Mouse (Mus musculus) myocyte (in vitro differentiated cells): ENCODE data around the gene Arhgef40. TPM values are rescaled to one million over a fixed set of nuclear protein-coding genes. Genes with fewer than 3 reads are reported as not detected.

Source experiments
- H3K27me3 ChIP-seq: one replicate; pipeline ENCODE4 v1.6.1; 2011; ENCODE audit not compliant: control insufficient read depth, insufficient read depth, insufficient read length
- H3K36me3 ChIP-seq: one replicate; pipeline ENCODE4 v1.6.1; 2011; ENCODE audit not compliant: control insufficient read depth, insufficient read depth
- H3K4me2 ChIP-seq: one replicate; pipeline ENCODE4 v1.6.1; 2011; ENCODE audit warnings: low read depth, control low read depth
- H3K4me3 ChIP-seq: one replicate; pipeline ENCODE4 v1.5.1; 2011; ENCODE audit warnings: mild to moderate bottlenecking, control low read depth, moderate library complexity
- H3K79me2 ChIP-seq: one replicate; pipeline ENCODE4 v1.6.1; 2011; ENCODE audit not compliant: control insufficient read depth, insufficient read depth
- H3ac ChIP-seq: one replicate; pipeline ENCODE4 v1.6.1; 2011; ENCODE audit not compliant: control insufficient read depth, insufficient read length
- CEBPB ChIP-seq: IDR thresholded peaks from 2 replicates; pipeline ENCODE4 v1.6.1; 2011; ENCODE audit warnings: mild to moderate bottlenecking, moderate library complexity; ENCODE audit not compliant: poor library complexity, insufficient read depth, severe bottlenecking
- E2F4 ChIP-seq: IDR thresholded peaks from one replicate; pipeline ENCODE4 v1.6.1; 2011; ENCODE audit warnings: mild to moderate bottlenecking, control low read depth, moderate library complexity; ENCODE audit not compliant: insufficient read depth
- MAX ChIP-seq: IDR thresholded peaks from one replicate; pipeline ENCODE4 v1.6.1; 2011; ENCODE audit warnings: low read depth, mild to moderate bottlenecking, control low read depth
- MYOD1 ChIP-seq, 3 experiments: IDR thresholded peaks; one replicate each; pipeline ENCODE4 v1.6.1; 2011; ENCODE audit warnings: control low read depth in 2 of 3, low read depth in 2 of 3, mild to moderate bottlenecking in 2 of 3, moderate library complexity in 1 of 3; ENCODE audit not compliant: insufficient read length in 2 of 3, control insufficient read depth in 1 of 3
- MYOG ChIP-seq, 3 experiments: IDR thresholded peaks; one replicate each; pipeline ENCODE4 v1.6.1; 2011; ENCODE audit warnings: control low read depth in 2 of 3, low read depth in 2 of 3, mild to moderate bottlenecking in 2 of 3; ENCODE audit not compliant: insufficient read length in 2 of 3, control insufficient read depth in 1 of 3, insufficient read depth in 1 of 3
- POLR2A ChIP-seq: IDR thresholded peaks from one replicate; pipeline ENCODE4 v1.6.1; 2011; ENCODE audit warnings: low read depth, mild to moderate bottlenecking, control low read depth, moderate library complexity; ENCODE audit not compliant: insufficient read length
- POLR2AphosphoS2 ChIP-seq: IDR thresholded peaks from one replicate; pipeline ENCODE4 v1.6.1; 2011; ENCODE audit warnings: low read depth, control low read depth; ENCODE audit not compliant: insufficient read length
- REST ChIP-seq: IDR thresholded peaks from one replicate; pipeline ENCODE4 v1.6.1; 2011; ENCODE audit warnings: mild to moderate bottlenecking, control low read depth, moderate library complexity; ENCODE audit not compliant: insufficient read depth, insufficient read length
- SRF ChIP-seq: IDR thresholded peaks from one replicate; pipeline ENCODE4 v1.6.1; 2011; ENCODE audit warnings: low read depth; ENCODE audit not compliant: control insufficient read depth, insufficient read length
- TCF12 ChIP-seq: IDR thresholded peaks from one replicate; pipeline ENCODE4 v1.6.1; 2011; ENCODE audit warnings: mild to moderate bottlenecking, control low read depth; ENCODE audit not compliant: poor library complexity, insufficient read depth, severe bottlenecking
- TCF3 ChIP-seq: IDR thresholded peaks from one replicate; pipeline ENCODE4 v1.6.1; 2011; ENCODE audit warnings: low read depth, control low read depth; ENCODE audit not compliant: insufficient read length
- USF1 ChIP-seq: IDR thresholded peaks from one replicate; pipeline ENCODE4 v1.6.1; 2011; ENCODE audit warnings: low read depth, mild to moderate bottlenecking, control low read depth, moderate library complexity
- polyA plus RNA-seq: library from polyadenylated mRNA; unstranded; fragments of >200 nt; fragmentation: generic; extraction: Trizol; gene quantifications from one replicate; pipeline ENCODE4 v1.2.1, GENCODE M21; 2012; ENCODE audit warnings: missing spikeins

Gene Arhgef40
- polyA plus RNA-seq, 1 experiment: 35.0 TPM

- Histone ChIP-seq H3K4me2 (no peak overlapping the region), H3ac (no peak overlapping the region), H3K79me2 (no peaks in the 10 kb centered on the region), H3K4me3 (no peak overlapping the region), H3K27me3 (no peaks in the 10 kb centered on the region), H3K36me3 (no peaks in the 10 kb centered on the region)
- TF ChIP-seq E2F4: no peak
- no peak for TF ChIP-seq MAX
Measured at GRCm38 (mm10) chr14:52021568-52022212, 37.2 kb downstream of the Arhgef40 start.

DNA sequence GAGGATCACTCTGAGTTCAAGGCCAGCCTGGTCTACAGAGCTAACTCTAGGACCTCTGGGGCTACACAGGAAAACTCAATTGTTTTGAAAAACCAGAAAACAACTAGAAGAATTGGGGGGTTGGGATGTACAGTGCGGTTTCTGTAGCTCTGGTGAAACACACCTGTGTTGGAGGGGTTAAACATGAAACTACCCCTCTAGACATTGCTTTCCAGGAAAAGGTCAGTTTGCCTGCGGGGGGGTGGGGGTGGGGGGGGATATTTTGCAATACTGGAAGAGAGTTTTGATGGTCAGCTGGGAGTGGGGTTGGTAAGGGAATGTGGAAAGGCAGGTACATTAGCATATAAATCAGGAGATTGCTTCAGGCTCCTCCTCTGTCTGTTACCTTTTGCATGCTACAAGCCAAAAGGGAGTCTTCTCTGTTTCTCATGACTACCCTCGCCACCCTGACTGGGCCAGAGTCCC lies 37.8 kb downstream of the Arhgef40 start:
- TF ChIP-seq SRF (no peak), POLR2AphosphoS2 (no peak), POLR2A (no peak), MAX (no peak)
- H3K27me3 ChIP-seq: no peaks in the 10 kb centered on the region
- H3K36me3 ChIP-seq: no peaks in the 10 kb centered on the region
- H3K4me2 ChIP-seq: peak overlapping the region; percentile 97
- H3K79me2 ChIP-seq: no peaks in the 10 kb centered on the region
- H3ac ChIP-seq: no peak overlapping the region
- H3K4me3 ChIP-seq: peak overlapping the region; percentile 14

- Histone ChIP-seq H3K27me3 (no peaks in the 10 kb centered on the region), H3K4me3 (peak overlapping the region; percentile 14), H3ac (no peak overlapping the region), H3K4me2 (peak overlapping the region; percentile 97), H3K79me2 (no peaks in the 10 kb centered on the region), H3K36me3 (no peaks in the 10 kb centered on the region)
- no peak for TF ChIP-seq USF1
- TF ChIP-seq POLR2A: peak; percentile 62
- peak; percentile 60 for TF ChIP-seq POLR2AphosphoS2
Measured at GRCm38 (mm10) chr14:52022709-52023459, 38.4 kb downstream of the Arhgef40 start.

DNA sequence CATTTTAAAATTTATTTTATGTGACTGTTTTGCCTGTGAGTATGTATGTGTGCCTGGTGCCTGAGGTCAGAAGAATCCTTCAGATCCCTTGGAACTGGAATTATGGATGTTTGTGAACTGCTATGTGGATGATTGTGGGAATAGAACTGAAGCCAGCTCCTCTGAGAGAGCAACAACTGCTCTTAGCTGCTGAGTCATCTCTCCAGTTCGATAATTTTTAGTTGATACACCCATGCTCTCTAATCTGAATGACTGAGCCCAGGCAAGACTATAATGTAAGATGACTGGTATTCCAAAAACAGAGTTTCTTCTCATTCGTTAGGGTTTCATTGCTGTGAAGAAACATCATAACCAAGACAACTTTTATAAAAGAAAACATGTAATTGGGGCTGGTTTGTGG lies 39.6 kb downstream of the Arhgef40 start:
- Histone ChIP-seq H3K27me3 (no peaks in the 10 kb centered on the region), H3K79me2 (no peaks in the 10 kb centered on the region), H3ac (no peak overlapping the region), H3K4me3 (no peak overlapping the region), H3K36me3 (no peaks in the 10 kb centered on the region), H3K4me2 (no peak overlapping the region)
- TF ChIP-seq MYOG (IDR thresholded peaks at IDR 0.05; ENCODE audit: control insufficient read depth in 1 of 3, insufficient read depth in 1 of 3, insufficient read length in 2 of 3, low read depth in 2 of 3): no peak
- TF ChIP-seq SRF: no peak
- no peak for TF ChIP-seq TCF12
- TF ChIP-seq MAX: no peak
- TF ChIP-seq TCF3: no peak
- no peak for TF ChIP-seq REST
- no peak for TF ChIP-seq MYOD1 (IDR thresholded peaks at IDR 0.05; ENCODE audit: control insufficient read depth in 1 of 3, insufficient read length in 2 of 3, low read depth in 2 of 3)
- TF ChIP-seq POLR2AphosphoS2: no peak
- no peak for TF ChIP-seq CEBPB
- no peak for TF ChIP-seq POLR2A
- no peak for TF ChIP-seq E2F4
- no peak for TF ChIP-seq USF1

GRCm38 (mm10) chr14:52026342-52026741 lies 41.8 kb downstream of the Arhgef40 start:
- no peak overlapping the region for H3K4me3 ChIP-seq
- no peak for TF ChIP-seq REST

GRCm38 (mm10) chr14:52035926-52036325 lies 51.4 kb downstream of the Arhgef40 start:
- no peak overlapping the region for H3K4me2 ChIP-seq
- no peak overlapping the region for H3K4me3 ChIP-seq
- H3ac ChIP-seq: no peak overlapping the region
- no peaks in the 10 kb centered on the region for H3K79me2 ChIP-seq
- TF ChIP-seq E2F4 (no peak), TCF12 (no peak), MYOG (IDR thresholded peaks at IDR 0.05; ENCODE audit: control insufficient read depth in 1 of 3, insufficient read depth in 1 of 3, insufficient read length in 2 of 3, low read depth in 2 of 3) (no peak), CEBPB (no peak), USF1 (no peak), MYOD1 (IDR thresholded peaks at IDR 0.05; ENCODE audit: control insufficient read depth in 1 of 3, insufficient read length in 2 of 3, low read depth in 2 of 3) (no peak), REST (no peak), MAX (no peak), SRF (no peak), POLR2AphosphoS2 (no peak), TCF3 (no peak), POLR2A (no peak)
- no peaks in the 10 kb centered on the region for H3K27me3 ChIP-seq
- no peaks in the 10 kb centered on the region for H3K36me3 ChIP-seq

More at GRCm38 (mm10) chr14:52026342-52026741, 41.8 kb downstream of the Arhgef40 start:
- no peaks in the 10 kb centered on the region for H3K36me3 ChIP-seq
- no peaks in the 10 kb centered on the region for H3K27me3 ChIP-seq
- H3K4me2 ChIP-seq: no peak overlapping the region
- H3ac ChIP-seq: no peak overlapping the region
- H3K79me2 ChIP-seq: no peaks in the 10 kb centered on the region
